ENCODE assay signal across 8 mouse cellular contexts in genomic region chr1:133024426-133024825, GRCm38 (mm10). TPM values are rescaled to one million over a fixed set of nuclear protein-coding genes. Genes with fewer than 3 reads are reported as not detected.
A peak's percentile ranks its signal among the peaks of the same experiment; 100 is the strongest.
DNase-seq lines count a peak whose midpoint lies in the region; ATAC-seq and TF ChIP-seq lines count a peak whose summit lies in the region.

No protein-coding gene starts in this region.

- peaks cover 3% of the 10 kb centered on the region; the same call in 1 of the 2 replicates for H3K4me1 ChIP-seq in heart, adult 2 months (ENCODE audit: control insufficient read depth, insufficient read depth, low read length)
- H3K4me1 ChIP-seq in forebrain, embryonic 16.5 days (replicated peaks; ENCODE audit: control insufficient read depth, insufficient read depth, low read length), result peaks cover 9% of the 10 kb centered on the region
- H3K4me1 ChIP-seq in liver, embryonic 16.5 days (ENCODE audit: control insufficient read depth, low read depth, low read length), result peaks cover 32% of the 10 kb centered on the region

- H3K4me3 ChIP-seq in heart, adult 2 months, result peak overlapping the region; percentile 70
- peak overlapping the region; percentile 89 for H3K4me3 ChIP-seq in forebrain, embryonic 16.5 days (replicated peaks; ENCODE audit: low read length)
- peak overlapping the region; percentile 92 for H3K4me3 ChIP-seq in liver, embryonic 16.5 days (ENCODE audit: low read depth, low read length)

- TF ChIP-seq EP300 in heart, adult 2 months (IDR thresholded peaks at IDR 0.05; ENCODE audit: insufficient read depth, low read depth, low read length), result no peak

- ATAC-seq in forebrain, embryonic 16.5 days, result no peak
- no peak for ATAC-seq in liver, embryonic 16.5 days (ENCODE audit: low read depth)
- no peak for ATAC-seq in megakaryocyte progenitor cell, adult 5-6 weeks (replicated peaks; ENCODE audit: poor library complexity)

- no peak for DNase-seq in heart, adult 2 months
- no peak for DNase-seq in heart, postnatal 14 days
- DNase-seq in A20 (ENCODE audit: low read depth, low spot score), result peak; percentile 36
- no peak for DNase-seq in left cerebral cortex, postnatal 14 days (ENCODE audit: low spot score in 2 of 2)
- DNase-seq in kidney, postnatal 10 days, result no peak

- H3K36me3 ChIP-seq in heart, adult 2 months (ENCODE audit: control insufficient read depth, insufficient read depth, low read length), result peaks cover 6% of the 10 kb centered on the region
- no peaks in the 10 kb centered on the region for H3K36me3 ChIP-seq in forebrain, embryonic 16.5 days (ENCODE audit: control insufficient read depth, insufficient read depth)
- H3K36me3 ChIP-seq in liver, embryonic 16.5 days (ENCODE audit: control insufficient read depth, insufficient read depth), result no peaks in the 10 kb centered on the region

- 14% methylated on average over 7 of the region's 7 CpGs for WGBS in heart, adult 2 months
- WGBS in forebrain, embryonic 16.5 days, result 35% methylated on average over 7 of the region's 7 CpGs
- WGBS in liver, embryonic 16.5 days (ENCODE audit: insufficient replicate concordance), result 19% methylated on average over 7 of the region's 7 CpGs

- H3K27me3 ChIP-seq in heart, adult 2 months (ENCODE audit: control insufficient read depth, insufficient read depth, low read length), result no peaks in the 10 kb centered on the region
- H3K27me3 ChIP-seq in forebrain, embryonic 16.5 days (replicated peaks; ENCODE audit: control insufficient read depth, insufficient read depth, low read length), result no peaks in the 10 kb centered on the region
- H3K27me3 ChIP-seq in liver, embryonic 16.5 days (ENCODE audit: control insufficient read depth, insufficient read depth, low read depth, low read length), result no peaks in the 10 kb centered on the region

- peak overlapping the region; percentile 68 for H3K4me2 ChIP-seq in forebrain, embryonic 16.5 days (ENCODE audit: low read length)
- H3K4me2 ChIP-seq in liver, embryonic 16.5 days (ENCODE audit: low read depth, low read length), result peak overlapping the region; percentile 77

- H3K79me2 ChIP-seq in heart, adult 2 months (replicated peaks; ENCODE audit: control insufficient read depth, insufficient read depth, low read length), result peaks cover 5% of the 10 kb centered on the region; the same call in 1 of the 2 replicates

- H3K27ac ChIP-seq in heart, adult 2 months, result peak overlapping the region; percentile 84
- no peak overlapping the region for H3K27ac ChIP-seq in forebrain, embryonic 16.5 days (ENCODE audit: low read length)
- peak overlapping the region; percentile 86 for H3K27ac ChIP-seq in liver, embryonic 16.5 days (ENCODE audit: low read length)

- intact Hi-C loops in heart, adult 2 months (cut with DNase I), result loop anchor here (5.0 kb wide), 1 partner anchor 588 kb away; the partner anchor contains the start of gene Snrpe
- intact Hi-C loops in heart, postnatal 14 days (cut with DNase I), result no loop called here
- intact Hi-C loops in left cerebral cortex, postnatal 14 days (cut with DNase I), result no loop called here

- no peak for TF ChIP-seq POLR2A in heart, adult 2 months (IDR thresholded peaks at IDR 0.05; ENCODE audit: insufficient read depth, low read depth, low read length)

- no peak for TF ChIP-seq CTCF in heart, adult 2 months (IDR thresholded peaks at IDR 0.05)

- H3K9me3 ChIP-seq in forebrain, embryonic 16.5 days (ENCODE audit: control insufficient read depth, low read length), result no peaks in the 10 kb centered on the region
- H3K9me3 ChIP-seq in liver, embryonic 16.5 days (replicated peaks; ENCODE audit: control insufficient read depth, low read length), result no peaks in the 10 kb centered on the region

- no peak overlapping the region; the same call in 1 of the 2 replicates for H3K9ac ChIP-seq in heart, adult 2 months (ENCODE audit: low read depth, low read length)
- H3K9ac ChIP-seq in forebrain, embryonic 16.5 days (replicated peaks; ENCODE audit: low read depth, low read length), result peak overlapping the region; percentile 95
- peak overlapping the region; percentile 92 for H3K9ac ChIP-seq in liver, embryonic 16.5 days (ENCODE audit: low read depth, low read length)

RNA-seq across cellular contexts. Expression of gene Mdm4, which starts 5.9 kb away (rescaled TPM):
- total RNA-seq in heart, adult 2 months (2021), result 10 to 100 TPM; 23.7 to 25.9 TPM
- 22.9 and 43.2 TPM in 2 replicates for polyA plus RNA-seq in heart, adult 2 months (2012; rRNA removed)
- total RNA-seq in heart, postnatal 14 days (2021), result 10 to 100 TPM; 42.8 to 52.4 TPM
- 42.5 and 50.6 TPM in 2 replicates for polyA plus RNA-seq in forebrain, embryonic 16.5 days (2015; fragmentation: Nextera tagmentation; extraction: Ambion mirVana)
- polyA plus RNA-seq in liver, embryonic 16.5 days (2015; fragmentation: Nextera tagmentation; extraction: Ambion mirVana), result 12.7 and 13.4 TPM in 2 replicates
- total RNA-seq in megakaryocyte progenitor cell, adult 5-6 weeks (2015), result 65.0 and 85.1 TPM in 2 replicates
- total RNA-seq in megakaryocyte progenitor cell, adult 5-6 weeks (2017), result 105 and 121 TPM in 2 replicates
- 10 to 100 TPM; 79.1 to 80.6 TPM for total RNA-seq in left cerebral cortex, postnatal 14 days (2021)

RNA-seq across cellular contexts. Expression of gene Pik3c2b, which starts 21.0 kb away (rescaled TPM):
- 10 to 100 TPM; 14.6 to 19.4 TPM for total RNA-seq in heart, adult 2 months (2021)
- polyA plus RNA-seq in heart, adult 2 months (2012; rRNA removed), result 19.9 and 22.0 TPM in 2 replicates
- 10 to 100 TPM; 22.7 to 24.3 TPM for total RNA-seq in heart, postnatal 14 days (2021)
- polyA plus RNA-seq in forebrain, embryonic 16.5 days (2015; fragmentation: Nextera tagmentation; extraction: Ambion mirVana), result 16.0 and 17.9 TPM in 2 replicates
- polyA plus RNA-seq in liver, embryonic 16.5 days (2015; fragmentation: Nextera tagmentation; extraction: Ambion mirVana), result 0.85 and 1.2 TPM in 2 replicates
- 1.8 and 2.6 TPM in 2 replicates for total RNA-seq in megakaryocyte progenitor cell, adult 5-6 weeks (2015)
- 1.5 and 1.7 TPM in 2 replicates for total RNA-seq in megakaryocyte progenitor cell, adult 5-6 weeks (2017)
- 10 to 100 TPM; 17.2 to 18.8 TPM for total RNA-seq in left cerebral cortex, postnatal 14 days (2021)

Comparison
In these comparisons a context has a peak if more than half of its experiments do, and no peak if none do; other contexts are left out.
1. RNA of gene Pik3c2b, which starts 21.0 kb away (total RNA-seq): 22.7 to 24.3 TPM in heart, postnatal 14 days, 14.6 to 19.4 TPM in heart, adult 2 months and 17.2 to 18.8 TPM in left cerebral cortex, postnatal 14 days; 1.5 to 2.6 TPM in megakaryocyte progenitor cell, adult 5-6 weeks; every median in the first group is over 4 times any median in the second.
2. Peak in every context shown above with its lines, with median percentiles within 50 percentile points of each other: H3K4me3 ChIP-seq.